Mouse (Mus musculus): ENCODE data around the gene Ncl. TPM values are rescaled to one million over a fixed set of nuclear protein-coding genes. Genes with fewer than 3 reads are reported as not detected.
A peak's percentile ranks its signal among the peaks of the same experiment; 100 is the strongest.

Ncl gene
- polyA plus RNA-seq, 1 experiment from 2014 or later = 901 TPM

- ATAC-seq (replicated peaks; ENCODE audit: low FRiP score) (no peak), DNase-seq (ENCODE audit: low spot score) (no peak)
- Histone ChIP-seq H3K4me2 (no peak overlapping the region), H3K36me3 (ENCODE audit: control insufficient read depth, insufficient read depth, low read length) (peaks cover 70% of the 10 kb centered on the region), H3K27me3 (replicated peaks; ENCODE audit: control insufficient read depth, insufficient read depth, low read length) (no peaks in the 10 kb centered on the region), H3K9me3 (ENCODE audit: control insufficient read depth, low read length) (no peaks in the 10 kb centered on the region), H3K4me1 (replicated peaks; ENCODE audit: control insufficient read depth, insufficient read depth, low read length) (peaks cover 2% of the 10 kb centered on the region; the same call in 1 of the 2 replicates), H3K9ac (ENCODE audit: low read depth, low read length) (no peak overlapping the region), H3K4me3 (ENCODE audit: low read depth, low read length) (no peak overlapping the region), H3K27ac (ENCODE audit: low read depth, low read length) (no peak overlapping the region)
- WGBS = 78% methylated on average over 2 of the region's 2 CpGs
Observed at GRCm38 (mm10) chr1:86354186-86354585, 5.0 kb downstream of the Ncl start.

DNA sequence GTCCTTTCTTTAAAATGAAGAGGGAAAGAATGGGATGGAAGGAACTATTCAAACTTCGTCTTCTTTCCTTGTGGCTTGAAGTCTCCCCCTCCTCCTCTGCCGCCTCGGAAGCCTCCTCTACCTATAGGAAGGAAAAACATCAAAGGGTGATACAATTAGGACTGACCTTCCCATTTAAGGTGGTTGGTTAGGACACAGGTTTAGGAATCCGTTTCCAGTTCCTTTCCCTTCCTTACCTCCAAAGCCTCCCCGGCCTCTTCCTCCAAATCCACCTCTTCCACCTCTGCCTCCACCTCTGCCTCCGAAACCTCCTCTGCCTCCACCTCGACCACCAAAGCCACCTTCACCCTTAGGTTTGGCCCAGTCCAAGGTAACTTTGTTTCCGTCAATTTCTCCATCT is 8.6 kb downstream of the Ncl start:
- Histone ChIP-seq H3K4me1 (replicated peaks; ENCODE audit: control insufficient read depth, insufficient read depth, low read length) (no peaks in the 10 kb centered on the region), H3K4me3 (ENCODE audit: low read depth, low read length) (no peak overlapping the region), H3K27me3 (replicated peaks; ENCODE audit: control insufficient read depth, insufficient read depth, low read length) (no peaks in the 10 kb centered on the region), H3K4me2 (no peak overlapping the region), H3K9me3 (ENCODE audit: control insufficient read depth, low read length) (no peaks in the 10 kb centered on the region), H3K27ac (ENCODE audit: low read depth, low read length) (no peak overlapping the region), H3K9ac (ENCODE audit: low read depth, low read length) (no peak overlapping the region), H3K36me3 (ENCODE audit: control insufficient read depth, insufficient read depth, low read length) (peaks cover 67% of the 10 kb centered on the region)
- WGBS = 83% methylated on average over 8 of the region's 8 CpGs
- DNase-seq (ENCODE audit: low spot score) = no peak
- ATAC-seq (replicated peaks; ENCODE audit: low FRiP score) = no peak

- 88% methylated on average over 1 of the region's 1 CpGs for WGBS
- ATAC-seq (replicated peaks; ENCODE audit: low FRiP score) (no peak), DNase-seq (ENCODE audit: low spot score) (no peak)
- Histone ChIP-seq H3K36me3 (ENCODE audit: control insufficient read depth, insufficient read depth, low read length) (peaks cover 59% of the 10 kb centered on the region), H3K9me3 (ENCODE audit: control insufficient read depth, low read length) (no peaks in the 10 kb centered on the region), H3K9ac (ENCODE audit: low read depth, low read length) (no peak overlapping the region), H3K27ac (ENCODE audit: low read depth, low read length) (no peak overlapping the region), H3K4me3 (ENCODE audit: low read depth, low read length) (no peak overlapping the region), H3K27me3 (replicated peaks; ENCODE audit: control insufficient read depth, insufficient read depth, low read length) (no peaks in the 10 kb centered on the region), H3K4me1 (replicated peaks; ENCODE audit: control insufficient read depth, insufficient read depth, low read length) (no peaks in the 10 kb centered on the region), H3K4me2 (no peak overlapping the region)
Observed at GRCm38 (mm10) chr1:86349696-86350095, 9.5 kb downstream of the Ncl start.

GRCm38 (mm10) chr1:86349201-86349600 is 10.0 kb downstream of the Ncl start:
- H3K27me3 ChIP-seq (replicated peaks; ENCODE audit: control insufficient read depth, insufficient read depth, low read length) = no peaks in the 10 kb centered on the region
- no peak overlapping the region for H3K4me2 ChIP-seq
- H3K9me3 ChIP-seq (ENCODE audit: control insufficient read depth, low read length) = no peaks in the 10 kb centered on the region
- ATAC-seq (replicated peaks; ENCODE audit: low FRiP score) = no peak
- H3K36me3 ChIP-seq (ENCODE audit: control insufficient read depth, insufficient read depth, low read length) = peaks cover 57% of the 10 kb centered on the region
- no peaks in the 10 kb centered on the region for H3K4me1 ChIP-seq (replicated peaks; ENCODE audit: control insufficient read depth, insufficient read depth, low read length)
- 85% methylated on average over 3 of the region's 3 CpGs for WGBS
- no peak for DNase-seq (ENCODE audit: low spot score)
- H3K9ac ChIP-seq (ENCODE audit: low read depth, low read length) = no peak overlapping the region
- no peak overlapping the region for H3K4me3 ChIP-seq (ENCODE audit: low read depth, low read length)
- no peak overlapping the region for H3K27ac ChIP-seq (ENCODE audit: low read depth, low read length)

DNA sequence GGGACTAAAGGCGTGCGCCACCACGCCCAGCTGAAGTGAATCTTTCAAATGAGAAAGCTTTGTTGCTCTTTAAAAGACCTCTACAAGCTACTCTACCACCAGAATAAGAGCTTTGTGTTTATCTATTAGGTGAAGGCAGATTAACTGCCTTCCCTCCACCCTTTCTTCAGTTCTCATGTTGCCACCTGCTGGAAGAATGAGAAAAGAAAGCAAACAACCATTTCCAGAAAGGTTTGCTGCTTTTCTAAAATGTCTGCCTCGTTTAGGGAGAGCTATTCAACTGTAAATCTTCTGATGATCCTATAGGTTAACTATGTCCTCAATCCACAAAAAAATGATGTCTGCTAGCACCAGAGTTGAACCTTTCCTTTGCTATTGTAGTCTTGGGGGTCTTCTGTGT is 10.4 kb downstream of the Ncl start:
- no peak overlapping the region for H3K4me2 ChIP-seq
- DNase-seq (ENCODE audit: low spot score) (peak; percentile 46), ATAC-seq (replicated peaks; ENCODE audit: low FRiP score) (no peak)
- H3K36me3 ChIP-seq (ENCODE audit: control insufficient read depth, insufficient read depth, low read length) = peaks cover 53% of the 10 kb centered on the region
- no peaks in the 10 kb centered on the region for H3K27me3 ChIP-seq (replicated peaks; ENCODE audit: control insufficient read depth, insufficient read depth, low read length)
- no peak overlapping the region for H3K27ac ChIP-seq (ENCODE audit: low read depth, low read length)
- H3K4me3 ChIP-seq (ENCODE audit: low read depth, low read length) = no peak overlapping the region
- H3K9ac ChIP-seq (ENCODE audit: low read depth, low read length) = no peak overlapping the region
- no peaks in the 10 kb centered on the region for H3K4me1 ChIP-seq (replicated peaks; ENCODE audit: control insufficient read depth, insufficient read depth, low read length)
- no peaks in the 10 kb centered on the region for H3K9me3 ChIP-seq (ENCODE audit: control insufficient read depth, low read length)
- 82% methylated on average over 4 of the region's 4 CpGs for WGBS

DNA sequence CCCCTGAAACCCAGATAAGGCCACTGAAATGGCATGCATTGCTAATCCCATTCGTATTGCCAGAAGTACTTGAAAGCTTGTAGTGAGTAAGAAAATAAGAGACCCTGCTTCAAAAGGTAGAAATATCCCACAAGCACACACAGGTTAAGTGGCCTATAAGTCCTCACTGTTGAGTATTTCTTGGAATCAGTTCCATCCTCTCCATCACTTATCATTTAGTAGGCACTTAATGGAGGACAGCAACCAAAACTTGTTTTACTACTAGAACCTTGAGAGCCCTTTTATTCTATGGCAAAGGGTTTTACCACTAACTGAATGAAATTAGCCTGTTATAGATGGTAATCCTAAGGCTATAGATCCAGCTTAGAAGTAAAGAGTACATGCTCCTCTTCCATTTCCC is 11.1 kb downstream of the Ncl start:
- ATAC-seq (replicated peaks; ENCODE audit: low FRiP score) = no peak

GRCm38 (mm10) chr1:86347716-86348045 is 11.5 kb downstream of the Ncl start:
- H3K36me3 ChIP-seq (ENCODE audit: control insufficient read depth, insufficient read depth, low read length) = peaks cover 45% of the 10 kb centered on the region
- WGBS = 33% methylated on average over 1 of the region's 1 CpGs
- H3K4me1 ChIP-seq (replicated peaks; ENCODE audit: control insufficient read depth, insufficient read depth, low read length) = no peaks in the 10 kb centered on the region
- no peaks in the 10 kb centered on the region for H3K9me3 ChIP-seq (ENCODE audit: control insufficient read depth, low read length)
- no peak overlapping the region for H3K4me2 ChIP-seq
- no peak overlapping the region for H3K4me3 ChIP-seq (ENCODE audit: low read depth, low read length)
- no peak for ATAC-seq (replicated peaks; ENCODE audit: low FRiP score)
- DNase-seq (ENCODE audit: low spot score) = no peak
- no peak overlapping the region for H3K9ac ChIP-seq (ENCODE audit: low read depth, low read length)
- no peak overlapping the region; the same call in 1 of the 2 replicates for H3K27ac ChIP-seq (ENCODE audit: low read depth, low read length)
- no peaks in the 10 kb centered on the region for H3K27me3 ChIP-seq (replicated peaks; ENCODE audit: control insufficient read depth, insufficient read depth, low read length)

More for the DNA sequence above, 11.1 kb downstream of the Ncl start:
- Histone ChIP-seq H3K4me1 (replicated peaks; ENCODE audit: control insufficient read depth, insufficient read depth, low read length) (no peaks in the 10 kb centered on the region), H3K4me2 (no peak overlapping the region), H3K27me3 (replicated peaks; ENCODE audit: control insufficient read depth, insufficient read depth, low read length) (no peaks in the 10 kb centered on the region), H3K9me3 (ENCODE audit: control insufficient read depth, low read length) (no peaks in the 10 kb centered on the region), H3K27ac (ENCODE audit: low read depth, low read length) (no peak overlapping the region; the same call in 1 of the 2 replicates), H3K9ac (ENCODE audit: low read depth, low read length) (no peak overlapping the region), H3K4me3 (ENCODE audit: low read depth, low read length) (no peak overlapping the region), H3K36me3 (ENCODE audit: control insufficient read depth, insufficient read depth, low read length) (peaks cover 47% of the 10 kb centered on the region)
- no peak for DNase-seq (ENCODE audit: low spot score)
- WGBS = 57% methylated on average over 1 of the region's 1 CpGs

- Histone ChIP-seq H3K4me3 (ENCODE audit: low read depth, low read length) (no peak overlapping the region), H3K4me1 (replicated peaks; ENCODE audit: control insufficient read depth, insufficient read depth, low read length) (no peaks in the 10 kb centered on the region), H3K4me2 (no peak overlapping the region), H3K36me3 (ENCODE audit: control insufficient read depth, insufficient read depth, low read length) (peaks cover 40% of the 10 kb centered on the region), H3K9me3 (ENCODE audit: control insufficient read depth, low read length) (no peaks in the 10 kb centered on the region), H3K27ac (ENCODE audit: low read depth, low read length) (no peak overlapping the region), H3K27me3 (replicated peaks; ENCODE audit: control insufficient read depth, insufficient read depth, low read length) (no peaks in the 10 kb centered on the region), H3K9ac (ENCODE audit: low read depth, low read length) (no peak overlapping the region)
- 84% methylated on average over 3 of the region's 3 CpGs for WGBS
- ATAC-seq (replicated peaks; ENCODE audit: low FRiP score) (no peak), DNase-seq (ENCODE audit: low spot score) (no peak)
Observed at GRCm38 (mm10) chr1:86346851-86347715, 12.1 kb downstream of the Ncl start.

DNA sequence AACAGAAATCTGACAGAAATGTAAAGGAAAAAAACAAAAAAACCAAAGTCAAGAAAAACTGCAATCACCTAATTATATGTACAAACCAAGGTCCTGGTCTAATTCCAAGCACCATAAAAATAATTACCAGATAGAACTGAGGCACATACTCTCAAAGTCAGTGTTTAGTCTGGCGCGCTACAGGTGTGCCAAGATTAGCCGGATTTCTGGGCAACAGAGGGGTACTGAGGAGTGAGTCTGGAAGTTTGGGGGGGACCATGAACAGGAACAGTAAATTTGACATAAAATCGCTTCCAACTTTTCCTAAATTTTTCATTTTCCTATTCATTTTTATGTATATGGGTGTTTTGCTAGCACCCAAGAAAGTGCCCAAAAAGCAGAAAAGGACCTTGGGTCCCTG is 13.2 kb downstream of the Ncl start:
- Histone ChIP-seq H3K27me3 (replicated peaks; ENCODE audit: control insufficient read depth, insufficient read depth, low read length) (no peaks in the 10 kb centered on the region), H3K4me1 (replicated peaks; ENCODE audit: control insufficient read depth, insufficient read depth, low read length) (no peaks in the 10 kb centered on the region), H3K4me3 (ENCODE audit: low read depth, low read length) (no peak overlapping the region), H3K4me2 (no peak overlapping the region), H3K27ac (ENCODE audit: low read depth, low read length) (no peak overlapping the region), H3K36me3 (ENCODE audit: control insufficient read depth, insufficient read depth, low read length) (peaks cover 29% of the 10 kb centered on the region), H3K9me3 (ENCODE audit: control insufficient read depth, low read length) (no peaks in the 10 kb centered on the region), H3K9ac (ENCODE audit: low read depth, low read length) (no peak overlapping the region)
- DNase-seq (ENCODE audit: low spot score) (no peak), ATAC-seq (replicated peaks; ENCODE audit: low FRiP score) (no peak)
- 83% methylated on average over 4 of the region's 4 CpGs for WGBS

Data from liver, embryonic 11.5 days (tissue).